Mouse (Mus musculus) intestine, postnatal 0 days (tissue): Measurements from ENCODE around the gene Mmp2. TPM values are rescaled to one million over a fixed set of nuclear protein-coding genes. Genes with fewer than 3 reads are reported as not detected.

ENCODE experiments used
- ATAC-seq: fragments of 200-750 bp; cut with Nextera tagmentation; 2 replicates; pipeline ENCODE4 v1.8.0; 2017; ENCODE audit warnings: mild to moderate bottlenecking, moderate TSS enrichment, moderate library complexity
- H3K27ac ChIP-seq: fragments of 300-500 bp; sonication (generic); 2 replicates; pipeline ENCODE4 v1.5.1; 2014; ENCODE audit warnings: mild to moderate bottlenecking, low read depth, low read length, moderate library complexity
- H3K27me3 ChIP-seq: fragments of 300-500 bp; sonication (generic); replicated peaks from 2 replicates; pipeline ENCODE4 v1.6.1; 2014; ENCODE audit warnings: low read length, mixed read lengths; ENCODE audit not compliant: control insufficient read depth, insufficient read depth
- H3K36me3 ChIP-seq: fragments of 300-500 bp; sonication (generic); 2 replicates; pipeline ENCODE4 v1.6.1; 2014; ENCODE audit warnings: mild to moderate bottlenecking, moderate library complexity; ENCODE audit not compliant: control insufficient read depth, insufficient read depth
- H3K4me1 ChIP-seq: fragments of 300-500 bp; sonication (generic); replicated peaks from 2 replicates; pipeline ENCODE4 v1.6.1; 2014; ENCODE audit warnings: antibody characterized with exemption, low read length, mixed read lengths; ENCODE audit not compliant: control insufficient read depth, insufficient read depth
- H3K4me2 ChIP-seq: fragments of 300-500 bp; sonication (generic); replicated peaks from 2 replicates; pipeline ENCODE4 v1.6.1; 2014; ENCODE audit warnings: low read depth, mild to moderate bottlenecking, moderate library complexity
- H3K4me3 ChIP-seq: fragments of 300-500 bp; sonication (generic); 2 replicates; pipeline ENCODE4 v1.5.1; 2014; ENCODE audit warnings: low read depth, low read length
- H3K9ac ChIP-seq: fragments of 300-500 bp; sonication (generic); 2 replicates; pipeline ENCODE4 v1.6.1; 2014; ENCODE audit warnings: mild to moderate bottlenecking, low read depth, low read length
- H3K9me3 ChIP-seq: fragments of 300-500 bp; sonication (generic); 2 replicates; pipeline ENCODE4 v1.6.1; 2016; ENCODE audit warnings: mixed run types; ENCODE audit not compliant: control insufficient read depth
- CTCF ChIP-seq: sonication (generic); IDR thresholded peaks from 2 replicates; pipeline ENCODE4 v1.5.1; 2016; ENCODE audit warnings: low read depth, mild to moderate bottlenecking, control low read depth, antibody characterized with exemption, moderate library complexity
- WGBS: fragments of 180-500 bp; shearing (Covaris S2); extraction: QIAGEN DNeasy Blood & Tissue Kit; methylation state at CpG from one replicate; pipeline ENCODE4 v1.1.7; 2014; 5-methylcytosine and 5-hydroxymethylcytosine counted together
- polyA plus RNA-seq: library from polyadenylated mRNA; unstranded; fragments of >200 nt; fragmentation: Nextera tagmentation; extraction: Ambion mirVana; gene quantifications from 2 replicates; pipeline ENCODE4 v1.2.1, GENCODE M21; 2015

The Mmp2 gene
- polyA plus RNA-seq, 1 experiment from 2014 or later = 59.0 TPM

GRCm38 (mm10) chr8:92847299-92847698, 20.2 kb downstream of the Mmp2 start:
- no peaks in the 10 kb centered on the region for H3K9me3 ChIP-seq
- H3K4me1 ChIP-seq = 0 out of 2 replicates have a peak, but pooled peaks cover 3% of the 10 kb centered on the region
- H3K36me3 ChIP-seq = no peaks in the 10 kb centered on the region; the same call in 1 of the 2 replicates
- H3K27me3 ChIP-seq = no peaks in the 10 kb centered on the region
- 0 out of 2 replicates have a peak, but pooled peaks have one; percentile 33 for ATAC-seq
- no peak overlapping the region for H3K27ac ChIP-seq
- H3K4me2 ChIP-seq = no peak overlapping the region
- TF ChIP-seq CTCF = no peak
- WGBS = 29% methylated on average over 9 of the region's 9 CpGs
- H3K4me3 ChIP-seq = no peak overlapping the region
- H3K9ac ChIP-seq = no peak overlapping the region

- H3K4me1 ChIP-seq = 0 out of 2 replicates have a peak, but pooled peaks cover 3% of the 10 kb centered on the region
- no peaks in the 10 kb centered on the region for H3K27me3 ChIP-seq
- no peak overlapping the region for H3K27ac ChIP-seq
- no peak overlapping the region for H3K4me2 ChIP-seq
- no peak overlapping the region for H3K4me3 ChIP-seq
- H3K9ac ChIP-seq = no peak overlapping the region
- no peak for TF ChIP-seq CTCF
- no peaks in the 10 kb centered on the region for H3K9me3 ChIP-seq
- no peaks in the 10 kb centered on the region for H3K36me3 ChIP-seq
- WGBS = 49% methylated on average over 6 of the region's 6 CpGs
- ATAC-seq = no peak
Observed at GRCm38 (mm10) chr8:92849261-92849660, 22.2 kb downstream of the Mmp2 start.

- Histone ChIP-seq H3K4me2 (no peak overlapping the region), H3K4me3 (no peak overlapping the region), H3K27ac (no peak overlapping the region), H3K9me3 (no peaks in the 10 kb centered on the region), H3K36me3 (no peaks in the 10 kb centered on the region), H3K9ac (no peak overlapping the region), H3K27me3 (no peaks in the 10 kb centered on the region), H3K4me1 (0 out of 2 replicates have a peak, but pooled peaks cover 3% of the 10 kb centered on the region)
- TF ChIP-seq CTCF = no peak
- ATAC-seq = peak; percentile 25; the same call in 1 of the 2 replicates
- WGBS = 59% methylated on average over 4 of the region's 4 CpGs
Observed at GRCm38 (mm10) chr8:92850239-92850638, 23.1 kb downstream of the Mmp2 start.

GRCm38 (mm10) chr8:92851381-92851780, 24.3 kb downstream of the Mmp2 start:
- peaks cover 10% of the 10 kb centered on the region; the same call in 1 of the 2 replicates for H3K27me3 ChIP-seq
- H3K9ac ChIP-seq = no peak overlapping the region
- no peak overlapping the region for H3K27ac ChIP-seq
- no peaks in the 10 kb centered on the region for H3K36me3 ChIP-seq
- no peaks in the 10 kb centered on the region for H3K9me3 ChIP-seq
- no peak for ATAC-seq
- 64% methylated on average over 3 of the region's 3 CpGs for WGBS
- H3K4me3 ChIP-seq = no peak overlapping the region
- TF ChIP-seq CTCF = no peak
- H3K4me1 ChIP-seq = 0 out of 2 replicates have a peak, but pooled peaks cover 3% of the 10 kb centered on the region
- no peak overlapping the region for H3K4me2 ChIP-seq

GRCm38 (mm10) chr8:92853188-92853983, 26.3 kb downstream of the Mmp2 start:
- ATAC-seq = no peak
- WGBS = 49% methylated on average over 18 of the region's 18 CpGs
- no peak overlapping the region for H3K4me3 ChIP-seq
- peaks cover 10% of the 10 kb centered on the region; the same call in 1 of the 2 replicates for H3K27me3 ChIP-seq
- H3K27ac ChIP-seq = no peak overlapping the region; the same call in 1 of the 2 replicates
- no peaks in the 10 kb centered on the region for H3K36me3 ChIP-seq
- no peak overlapping the region for H3K4me2 ChIP-seq
- H3K9me3 ChIP-seq = no peaks in the 10 kb centered on the region
- H3K9ac ChIP-seq = no peak overlapping the region
- no peak for TF ChIP-seq CTCF
- H3K4me1 ChIP-seq = no peaks in the 10 kb centered on the region

GRCm38 (mm10) chr8:92854673-92855072, 27.6 kb downstream of the Mmp2 start:
- H3K9me3 ChIP-seq = no peaks in the 10 kb centered on the region
- H3K9ac ChIP-seq = no peak overlapping the region
- H3K36me3 ChIP-seq = no peaks in the 10 kb centered on the region
- H3K27me3 ChIP-seq = peaks cover 10% of the 10 kb centered on the region; the same call in 1 of the 2 replicates
- no peak for TF ChIP-seq CTCF
- H3K4me1 ChIP-seq = no peaks in the 10 kb centered on the region
- no peak for ATAC-seq
- peak overlapping the region; percentile 59 for H3K4me3 ChIP-seq
- no peak overlapping the region for H3K27ac ChIP-seq
- 73% methylated on average over 3 of the region's 3 CpGs for WGBS
- H3K4me2 ChIP-seq = peak overlapping the region; percentile 98
